Mouse (Mus musculus) frontal cortex, postnatal 36 days (tissue): ENCODE results near the gene Pkmyt1.
A peak's percentile ranks its signal among the peaks of the same experiment; 100 is the strongest.

ENCODE experiments used
- DNase-seq, 2 experiments: peaks; one replicate each; pipeline ENCODE4 v3.0.0; 2022; ENCODE audit warnings: low spot score in 2 of 2

Gene Pkmyt1

GRCm38 (mm10) chr17:23725999-23726757 is at the start of gene Pkmyt1:
Gene Pkmyt1, plus strand, starts transcription at chr17:23726336.
- DNase-seq: peak; percentile 91 to 95

DNA sequence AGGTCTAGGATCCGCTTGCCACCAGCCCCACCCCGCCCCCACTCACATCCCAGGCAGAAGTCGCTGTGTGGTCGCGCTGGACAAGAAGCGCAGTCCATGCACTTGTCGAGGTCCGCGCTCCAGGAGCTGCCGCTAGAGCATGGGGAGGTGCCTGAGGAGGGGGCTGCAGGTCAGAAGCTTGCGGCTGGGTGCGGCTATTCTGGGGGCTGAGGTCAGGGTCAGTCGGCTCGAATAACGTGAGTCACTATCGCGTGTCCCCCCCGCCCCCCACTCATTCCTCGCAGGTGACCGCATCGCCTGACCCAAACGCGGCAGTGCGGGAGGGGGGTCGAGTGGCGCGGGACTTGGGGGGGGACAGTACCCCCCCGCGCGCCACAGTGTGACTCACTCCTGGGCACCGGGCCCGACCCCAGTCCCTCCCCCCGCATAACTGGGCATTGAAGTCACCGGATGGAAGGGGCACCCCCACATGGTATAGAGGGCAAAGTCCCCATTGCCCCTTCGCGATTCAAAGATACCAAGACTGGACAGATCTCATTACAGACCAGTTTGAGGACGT is 49.6 kb upstream of the Pkmyt1 start:
- DNase-seq: no peak

DNA sequence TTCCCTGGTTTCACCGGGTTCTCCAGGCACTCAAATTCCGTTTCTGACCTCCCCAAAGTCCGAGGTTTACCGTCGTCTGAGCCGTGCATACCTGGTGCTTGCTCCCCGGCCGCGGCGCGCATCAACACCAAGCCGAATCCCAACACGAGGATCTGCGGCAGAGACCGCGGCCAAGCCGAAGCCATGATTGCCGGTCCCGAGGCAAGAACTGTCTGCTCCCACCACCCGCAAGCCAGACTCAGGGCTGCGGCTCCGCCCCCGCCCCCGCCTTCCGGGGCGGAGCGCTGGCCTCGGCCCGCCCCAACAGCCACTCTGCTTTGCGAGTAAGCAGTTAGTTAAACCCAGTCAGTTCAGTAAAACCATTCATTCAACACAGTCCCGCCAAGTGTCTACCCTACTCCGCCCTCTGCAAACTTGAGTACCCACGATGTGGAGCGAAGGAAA is 48.9 kb upstream of the Pkmyt1 start, which contains the start of gene Tnfrsf12a:
Gene Tnfrsf12a (minus strand): TSS at position 233 of the 444 bp plus-strand sequence.
- DNase-seq: peak; percentile 70 to 71

- no peak for DNase-seq
These were observed 46.9 kb upstream of the Pkmyt1 start, which contains the start of gene Cldn6 for GRCm38 (mm10) chr17:23679127-23679835. Gene Cldn6, plus strand, starts transcription at chr17:23679249.

DNA sequence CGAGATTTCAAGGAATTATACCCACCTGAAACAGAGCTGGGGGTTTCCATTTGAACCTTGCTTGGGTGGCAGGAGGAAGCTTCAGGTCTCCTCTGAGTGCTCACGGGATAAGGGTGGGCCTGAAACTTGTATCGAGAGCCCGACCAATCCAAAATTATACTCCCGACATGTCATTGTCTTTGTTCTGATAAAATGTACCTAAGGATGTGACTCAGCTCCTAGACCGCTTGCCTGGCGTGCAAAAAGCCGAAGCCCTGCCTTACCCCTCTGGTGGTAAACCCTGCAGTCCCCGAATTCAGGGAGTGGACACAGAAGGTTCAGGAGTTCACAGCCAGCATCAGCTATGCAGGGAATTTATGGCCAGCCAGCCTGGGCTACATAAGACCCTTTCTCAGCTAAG is 45.8 kb upstream of the Pkmyt1 start:
- DNase-seq: no peak

GRCm38 (mm10) chr17:23681086-23681485 is 45.0 kb upstream of the Pkmyt1 start:
- DNase-seq: no peak

DNA sequence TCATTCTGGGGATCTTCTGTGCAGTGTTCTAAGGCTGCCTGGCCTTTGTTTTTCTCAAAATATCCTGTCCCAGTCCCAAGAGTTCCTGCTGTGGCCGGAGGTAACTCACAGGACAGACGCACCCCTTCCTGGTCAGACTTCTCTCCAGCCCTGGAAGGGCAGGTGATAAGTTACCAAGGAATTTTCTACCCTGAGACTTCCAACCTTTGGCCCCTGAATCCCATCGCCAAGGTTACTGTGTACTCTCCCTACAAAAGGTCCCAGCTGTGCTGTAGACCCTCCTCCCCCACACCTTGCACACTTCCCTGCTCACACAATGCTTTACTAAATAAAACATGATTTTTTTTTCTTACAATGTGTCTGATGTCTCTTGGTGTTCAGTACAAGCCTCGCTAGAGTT is 44.0 kb upstream of the Pkmyt1 start:
- no peak for DNase-seq

DNA sequence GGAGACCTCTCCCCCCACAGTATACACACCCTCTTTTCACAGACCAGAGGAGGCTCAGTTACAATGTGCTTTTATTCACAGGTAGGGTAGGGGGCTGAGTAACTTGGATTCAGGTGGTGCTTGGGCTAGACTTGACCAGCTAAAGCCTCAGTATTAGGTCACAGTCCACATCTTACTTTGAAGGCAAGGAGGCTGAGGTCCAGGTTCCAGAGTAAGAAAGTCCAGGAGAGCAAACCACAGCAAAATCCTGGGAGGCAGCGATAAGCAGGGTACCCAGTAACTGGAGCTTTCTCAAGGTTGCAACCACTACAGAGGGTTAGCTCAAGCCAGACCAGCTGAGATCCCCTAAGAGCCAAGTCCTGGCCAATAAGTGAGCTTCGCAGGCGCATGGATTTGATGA is 43.6 kb upstream of the Pkmyt1 start:
- DNase-seq: no peak

DNA sequence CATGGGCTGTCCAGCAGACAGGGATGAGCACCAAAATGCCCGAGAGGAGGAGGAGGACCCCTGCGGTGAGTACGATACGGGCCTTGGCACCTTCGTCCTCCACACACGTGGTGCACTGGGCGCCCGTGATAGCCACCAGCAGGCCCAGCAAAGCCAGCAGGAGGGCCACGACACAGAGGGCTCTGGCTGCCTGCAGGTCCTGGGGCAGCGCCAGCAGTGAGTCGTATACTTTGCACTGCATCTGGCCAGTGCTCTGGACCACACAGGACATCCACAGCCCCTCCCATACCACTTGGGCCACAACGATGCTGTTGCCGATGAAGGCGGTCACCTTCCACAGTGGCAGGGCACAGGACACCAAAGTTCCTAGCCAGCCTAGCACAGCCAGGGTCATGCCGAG is 42.9 kb upstream of the Pkmyt1 start:
- no peak for DNase-seq

DNA sequence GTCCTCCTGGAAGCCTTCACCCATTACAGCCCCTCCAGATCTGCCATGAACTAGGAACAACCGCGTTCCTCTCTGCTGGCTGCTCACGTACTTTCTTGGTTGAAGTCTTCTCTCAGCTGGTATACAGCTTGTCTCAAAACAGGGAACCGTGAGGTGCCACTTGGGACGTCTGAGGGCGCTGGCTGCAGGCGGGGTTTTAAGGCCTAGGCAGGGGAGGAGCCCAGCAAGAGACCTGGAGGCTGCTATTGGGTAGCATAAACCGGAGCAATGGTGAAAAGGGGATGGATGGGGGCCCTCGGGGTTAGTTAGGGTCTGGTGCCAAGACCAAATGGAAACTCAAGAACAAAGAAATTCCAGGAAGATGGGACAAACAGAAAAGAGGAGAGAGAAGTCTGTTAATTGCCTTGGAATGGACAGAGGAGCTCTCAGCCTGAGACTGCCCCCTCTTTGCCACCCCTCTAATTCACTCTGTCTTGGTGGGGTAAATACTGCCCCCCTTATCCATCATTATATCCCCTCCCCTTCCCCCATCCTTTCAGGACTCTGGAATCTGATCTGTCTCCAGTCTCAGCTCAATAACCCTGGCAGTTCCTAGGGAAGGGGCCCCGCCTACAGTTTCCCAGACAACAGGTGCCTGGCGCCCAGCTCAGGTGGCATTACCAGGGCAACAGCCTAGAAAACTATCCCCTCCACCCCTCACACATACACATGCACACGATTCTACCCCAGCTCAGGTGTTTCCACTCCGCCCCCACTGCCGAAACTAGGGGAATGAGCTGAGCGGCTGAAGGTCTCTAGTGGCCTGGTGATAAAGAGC is 42.1 kb upstream of the Pkmyt1 start, which contains the start of gene Cldn9:
Gene Cldn9 (minus strand): TSS at position 171 of the 817 bp plus-strand sequence.
- no peak for DNase-seq

DNA sequence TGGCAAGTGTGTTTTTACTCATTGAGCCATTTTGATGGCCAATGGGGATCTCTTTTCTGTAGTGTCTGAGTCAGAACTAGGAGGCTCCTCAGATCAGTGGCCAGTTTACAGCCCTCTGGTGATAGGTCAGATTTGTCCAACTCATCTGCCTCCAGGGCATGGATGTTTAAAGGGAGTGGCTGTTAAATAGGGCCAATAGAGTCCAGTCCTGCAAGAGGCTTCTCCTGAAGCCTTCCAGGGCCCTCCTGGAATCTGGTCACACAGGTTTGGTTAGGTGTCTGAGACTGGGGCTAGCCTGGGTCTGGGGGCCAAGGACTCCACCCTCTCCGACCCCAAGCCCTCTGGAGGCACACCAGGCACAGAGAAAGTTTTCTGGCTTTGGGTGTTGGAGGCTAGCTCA is 31.6 kb upstream of the Pkmyt1 start:
- no peak for DNase-seq

- DNase-seq: no peak
These were observed 30.3 kb upstream of the Pkmyt1 start for GRCm38 (mm10) chr17:23695801-23696200.

GRCm38 (mm10) chr17:23699131-23700077 is 26.7 kb upstream of the Pkmyt1 start:
- peak in 1 of 2 experiments; percentile 21 for DNase-seq

GRCm38 (mm10) chr17:23700079-23700478 is 26.1 kb upstream of the Pkmyt1 start:
- DNase-seq: peak; percentile 87 to 92

- DNase-seq: peak in 1 of 2 experiments; percentile 50
These were observed 22.8 kb upstream of the Pkmyt1 start for GRCm38 (mm10) chr17:23703301-23703700.

DNA sequence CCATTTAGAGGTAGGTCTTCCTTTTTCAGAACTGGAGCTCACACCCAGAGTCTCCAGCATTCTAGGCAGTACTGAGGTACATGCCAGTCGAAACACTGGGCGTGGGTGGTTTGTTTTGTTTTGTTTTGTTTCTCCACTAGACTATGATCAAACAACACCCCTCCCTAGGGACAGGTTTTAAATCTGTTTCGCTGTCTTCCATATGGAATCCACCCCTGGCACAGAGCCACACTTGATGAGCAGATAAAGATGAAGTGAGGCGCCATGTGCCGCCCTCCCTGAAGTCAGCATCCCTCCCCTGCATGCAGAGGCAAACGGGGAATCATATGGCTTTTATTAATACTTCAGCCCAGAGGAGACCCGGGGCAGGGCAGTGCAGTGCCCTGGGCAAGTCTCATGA is 21.4 kb upstream of the Pkmyt1 start:
- DNase-seq: peak; percentile 22 to 34

GRCm38 (mm10) chr17:23705525-23706104 is 20.5 kb upstream of the Pkmyt1 start:
- no peak for DNase-seq

DNA sequence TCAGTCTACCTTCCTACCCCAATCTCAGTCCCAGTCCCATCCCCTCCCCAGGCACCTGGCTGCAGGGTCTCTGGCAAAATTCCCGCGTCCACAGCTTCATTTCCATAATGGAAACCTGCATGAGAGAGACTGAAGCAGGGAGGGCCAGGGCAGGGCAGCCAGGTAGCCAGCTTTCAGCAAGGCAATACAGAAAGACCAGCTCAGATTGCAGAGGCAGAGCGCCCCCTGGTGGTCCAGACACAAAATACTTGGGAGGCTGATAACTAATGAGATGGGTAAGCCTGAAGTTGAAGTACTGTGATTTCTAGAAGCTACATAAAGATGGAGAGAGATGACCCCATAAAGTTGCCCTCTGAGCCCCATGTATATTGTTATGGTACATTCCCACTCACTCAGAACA is 19.9 kb upstream of the Pkmyt1 start:
- peak; percentile 69 to 81 for DNase-seq

- DNase-seq: no peak
These were observed 9.1 kb upstream of the Pkmyt1 start for GRCm38 (mm10) chr17:23717003-23717402.

GRCm38 (mm10) chr17:23719455-23719854 is 6.7 kb upstream of the Pkmyt1 start:
- no peak for DNase-seq
